Mouse (Mus musculus) cerebellum, adult 2 months (tissue): Measurements from ENCODE around the gene Uchl5. TPM values are rescaled to one million over a fixed set of nuclear protein-coding genes. Genes with fewer than 3 reads are reported as not detected.

Experiments
- DNase-seq, 2 experiments: peaks; one replicate each; pipeline ENCODE4 v3.0.0; 2021
- H3K27ac ChIP-seq: fragments of 200-500 bp; 2 replicates; pipeline ENCODE4 v1.5.1; 2012; ENCODE audit warnings: low read length, control low read depth, inconsistent platforms; ENCODE audit not compliant: insufficient read depth
- H3K27me3 ChIP-seq: fragments of 200-500 bp; 2 replicates; pipeline ENCODE4 v1.6.1; 2012; ENCODE audit warnings: inconsistent platforms, mild to moderate bottlenecking, low read length, moderate library complexity; ENCODE audit not compliant: control insufficient read depth, insufficient read depth
- H3K4me1 ChIP-seq: fragments of 200-500 bp; 2 replicates; pipeline ENCODE4 v1.6.1; 2011; ENCODE audit warnings: low read length; ENCODE audit not compliant: control insufficient read depth, insufficient read depth
- H3K4me3 ChIP-seq: fragments of 200-500 bp; replicated peaks from 2 replicates; pipeline ENCODE3; 2011; ENCODE audit warnings: mild to moderate bottlenecking, low read depth, low read length, control low read depth; ENCODE audit not compliant: insufficient read depth
- CTCF ChIP-seq: fragments of 200-500 bp; IDR thresholded peaks from 2 replicates; pipeline ENCODE4 v1.5.1; 2011; ENCODE audit warnings: low read depth, mild to moderate bottlenecking, control low read depth, low read length, moderate library complexity, borderline replicate concordance; ENCODE audit not compliant: insufficient read depth
- POLR2A ChIP-seq: fragments of 200-500 bp; IDR thresholded peaks from 2 replicates; pipeline ENCODE4 v1.6.1; 2011; ENCODE audit warnings: low read length, control low read depth, borderline replicate concordance; ENCODE audit not compliant: insufficient read depth
- WGBS: fragments of 180-500 bp; shearing (Covaris S2); methylation state at CpG from one replicate; pipeline ENCODE4 v1.1.7; 2018; 5-methylcytosine and 5-hydroxymethylcytosine counted together
- polyA plus RNA-seq: library from polyadenylated mRNA; depleted of rRNA; stranded (reverse); fragments of >200 nt; gene quantifications from 2 replicates; pipeline ENCODE4 v1.2.3, GENCODE M21; 2012; rRNA removed

The Uchl5 gene
- polyA plus RNA-seq, 1 experiment = 38.9 TPM

DNA sequence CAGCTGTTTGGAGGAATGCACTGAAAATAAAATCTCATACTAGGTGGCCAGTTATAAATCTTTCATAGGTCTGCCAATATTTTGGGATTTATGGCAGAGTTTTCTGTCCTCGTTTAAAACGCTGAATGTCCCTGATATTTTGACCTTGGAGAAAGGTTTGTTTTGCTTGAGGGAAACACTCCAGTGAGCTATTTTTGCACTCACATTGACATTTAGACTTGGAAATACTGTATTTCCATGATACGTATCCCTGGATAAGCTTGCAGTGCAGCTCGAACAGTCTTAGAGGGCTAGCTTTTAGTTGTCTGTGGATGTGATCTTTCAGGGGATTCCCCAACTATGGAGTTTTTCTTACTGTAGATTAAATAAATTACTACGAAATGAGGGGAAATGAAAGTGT is 78.6 kb downstream of the Uchl5 start:
- Histone ChIP-seq H3K27me3 (no peaks in the 10 kb centered on the region), H3K4me3 (no peak overlapping the region), H3K4me1 (no peaks in the 10 kb centered on the region), H3K27ac (no peak overlapping the region)
- WGBS = 88% methylated on average over 5 of the region's 5 CpGs
- no peak for DNase-seq
- TF ChIP-seq CTCF (no peak), POLR2A (no peak)

Other genes with a start within 250 kb of the Uchl5 start
- gene B3galt2, start 136.6 kb upstream of the Uchl5 start, polyA plus RNA-seq = 3.7 TPM in 2 replicates
- 13.0 and 14.3 TPM in 2 replicates for gene Cdc73, start 74.4 kb upstream of the Uchl5 start, polyA plus RNA-seq
- gene Glrx2, start 60.9 kb upstream of the Uchl5 start, polyA plus RNA-seq = 81.6 and 82.1 TPM in 2 replicates
- gene Trove2, start 204 bp upstream of the Uchl5 start, polyA plus RNA-seq = 18.8 and 19.5 TPM in 2 replicates
- gene Rgs2, start 226.9 kb downstream of the Uchl5 start, polyA plus RNA-seq = 18.3 and 20.4 TPM in 2 replicates